ENCODE assay signal across 11 mouse cellular contexts in the genomic region with DNA sequence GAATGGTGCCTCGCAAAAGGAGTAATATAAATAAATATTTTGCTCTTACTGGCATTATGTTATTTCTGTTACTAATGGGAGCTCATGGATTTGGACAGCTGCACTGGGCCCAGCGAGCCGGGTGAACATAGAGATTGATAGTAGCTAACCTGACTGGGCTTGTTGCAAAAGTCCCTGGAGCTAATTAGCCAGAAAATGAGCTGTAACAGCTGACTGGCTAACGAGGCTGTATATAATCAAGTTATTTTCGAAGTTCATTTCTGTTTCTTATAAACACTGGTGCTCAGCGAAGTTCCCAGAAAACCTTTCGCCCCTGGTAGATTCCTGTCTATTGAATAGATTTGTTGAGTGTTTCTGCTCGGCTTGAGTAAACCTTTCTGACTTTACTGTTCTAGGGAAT. TPM values are rescaled to one million over a fixed set of nuclear protein-coding genes. Genes with fewer than 3 reads are reported as not detected.
DNase-seq lines count a peak whose midpoint lies in the region; ATAC-seq and TF ChIP-seq lines count a peak whose summit lies in the region.
"Had no signal": no experiment of that assay in that cellular context is flagged by ENCODE, and none has a peak within 500 bp of the region (broad histone marks: within the 10 kb centered on the region; RNA-seq: fewer than 3 reads in every experiment).

No protein-coding gene starts in this region.

- no peaks in the 10 kb centered on the region for H3K36me3 ChIP-seq in forebrain, embryonic 10.5 days (replicated peaks)
- H3K36me3 ChIP-seq in forebrain, embryonic 16.5 days (ENCODE audit: control insufficient read depth, insufficient read depth) = no peaks in the 10 kb centered on the region
- no peaks in the 10 kb centered on the region for H3K36me3 ChIP-seq in hindbrain, postnatal 0 days (ENCODE audit: insufficient read depth, low read length)
- H3K36me3 ChIP-seq in neural tube, embryonic 15.5 days = no peaks in the 10 kb centered on the region

- no peak for DNase-seq in forebrain, embryonic 10.5 days (ENCODE audit: extremely low spot score, low spot score)
- DNase-seq in layer of hippocampus, adult 2 months (ENCODE audit: low spot score in 2 of 2) = no peak
- DNase-seq in layer of hippocampus, adult 9-11 months = no peak
- peak; percentile 30 for DNase-seq in hindbrain, postnatal 0 days (ENCODE audit: low spot score)
- DNase-seq in layer of hippocampus, postnatal 10 days (ENCODE audit: low spot score in 2 of 2) = no peak
- no peak for DNase-seq in left cerebral cortex, adult 9 months (ENCODE audit: low spot score in 2 of 2)

- no peak overlapping the region for H3K4me3 ChIP-seq in forebrain, embryonic 10.5 days
- no peak overlapping the region for H3K4me3 ChIP-seq in forebrain, embryonic 16.5 days (replicated peaks; ENCODE audit: low read length)
- H3K4me3 ChIP-seq in layer of hippocampus, adult 2 months = no peak overlapping the region
- H3K4me3 ChIP-seq in hindbrain, postnatal 0 days (ENCODE audit: low read length) = no peak overlapping the region
- H3K4me3 ChIP-seq in neural tube, embryonic 15.5 days (replicated peaks) = no peak overlapping the region

- H3K4me1 ChIP-seq in forebrain, embryonic 10.5 days = peaks cover 32% of the 10 kb centered on the region
- H3K4me1 ChIP-seq in forebrain, embryonic 16.5 days (replicated peaks; ENCODE audit: control insufficient read depth, insufficient read depth, low read length) = peaks cover 10% of the 10 kb centered on the region; the same call in 1 of the 2 replicates
- peaks cover 5% of the 10 kb centered on the region; the same call in 1 of the 2 replicates for H3K4me1 ChIP-seq in hindbrain, postnatal 0 days (ENCODE audit: insufficient read depth, low read length)
- peaks cover 35% of the 10 kb centered on the region for H3K4me1 ChIP-seq in neural tube, embryonic 15.5 days

- H3K9me3 ChIP-seq in forebrain, embryonic 10.5 days = no peaks in the 10 kb centered on the region
- H3K9me3 ChIP-seq in forebrain, embryonic 16.5 days (ENCODE audit: control insufficient read depth, low read length) = no peaks in the 10 kb centered on the region
- H3K9me3 ChIP-seq in hindbrain, postnatal 0 days (ENCODE audit: low read length) = no peaks in the 10 kb centered on the region
- no peaks in the 10 kb centered on the region for H3K9me3 ChIP-seq in neural tube, embryonic 15.5 days (replicated peaks)

- no peak overlapping the region; the same call in 1 of the 2 replicates for H3K4me2 ChIP-seq in forebrain, embryonic 16.5 days (ENCODE audit: low read length)
- peak overlapping the region; percentile 44 for H3K4me2 ChIP-seq in hindbrain, postnatal 0 days (ENCODE audit: low read depth, low read length)
- peak overlapping the region; percentile 47 for H3K4me2 ChIP-seq in neural tube, embryonic 15.5 days

- no peak overlapping the region for H3K9ac ChIP-seq in forebrain, embryonic 16.5 days (replicated peaks; ENCODE audit: low read depth, low read length)
- no peak overlapping the region for H3K9ac ChIP-seq in hindbrain, postnatal 0 days (replicated peaks; ENCODE audit: low read length)
- H3K9ac ChIP-seq in neural tube, embryonic 15.5 days (replicated peaks) = no peak overlapping the region

- no peak for ATAC-seq in forebrain, embryonic 16.5 days
- ATAC-seq in hindbrain, postnatal 0 days = no peak
- no peak for ATAC-seq in neural tube, embryonic 15.5 days (ENCODE audit: low FRiP score)
- ATAC-seq: Patski had no signal

- WGBS in forebrain, embryonic 10.5 days = 76% methylated on average over 8 of the region's 8 CpGs
- WGBS in forebrain, embryonic 16.5 days = 36% methylated on average over 8 of the region's 8 CpGs
- WGBS in hindbrain, postnatal 0 days = 47% methylated on average over 8 of the region's 8 CpGs
- 41% methylated on average over 8 of the region's 8 CpGs for WGBS in neural tube, embryonic 15.5 days

- TF ChIP-seq CTCF in layer of hippocampus, adult 2 months (conservative IDR thresholded peaks at IDR 0.05) = no peak
- no peak for TF ChIP-seq CTCF in hindbrain, postnatal 0 days (IDR thresholded peaks at IDR 0.05; ENCODE audit: low read depth)

- peak overlapping the region; percentile 25; the same call in 1 of the 2 replicates for H3K27ac ChIP-seq in forebrain, embryonic 10.5 days
- no peak overlapping the region for H3K27ac ChIP-seq in forebrain, embryonic 16.5 days (ENCODE audit: low read length)
- H3K27ac ChIP-seq in layer of hippocampus, adult 2 months = peak overlapping the region; percentile 24; the same call in 1 of the 2 replicates
- peak overlapping the region; percentile 50; the same call in 1 of the 2 replicates for H3K27ac ChIP-seq in hindbrain, postnatal 0 days
- peak overlapping the region; percentile 14 for H3K27ac ChIP-seq in neural tube, embryonic 15.5 days (replicated peaks)

- H3K27me3 ChIP-seq in forebrain, embryonic 10.5 days (ENCODE audit: poor library complexity, severe bottlenecking) = no peaks in the 10 kb centered on the region
- no peaks in the 10 kb centered on the region for H3K27me3 ChIP-seq in forebrain, embryonic 16.5 days (replicated peaks; ENCODE audit: control insufficient read depth, insufficient read depth, low read length)
- H3K27me3 ChIP-seq in hindbrain, postnatal 0 days (ENCODE audit: insufficient read depth, low read length) = no peaks in the 10 kb centered on the region
- no peaks in the 10 kb centered on the region for H3K27me3 ChIP-seq in neural tube, embryonic 15.5 days (replicated peaks)
- H3K27me3 ChIP-seq: Patski had no signal

RNA-seq across cellular contexts. Expression of gene 4930550C14Rik, which starts 0.9 kb away (rescaled TPM):
- 0.30 and 0.39 TPM in 2 replicates for polyA plus RNA-seq in forebrain, embryonic 10.5 days (2016; fragmentation: Nextera tagmentation; extraction: Ambion mirVana)
- 0.22 and 0.30 TPM in 2 replicates for polyA plus RNA-seq in forebrain, embryonic 16.5 days (2015; fragmentation: Nextera tagmentation; extraction: Ambion mirVana)
- total RNA-seq in layer of hippocampus, adult 2 months (2021) = not detected
- total RNA-seq in hindbrain, postnatal 0 days (2014; rRNA removed) = 0.18 and 0.26 TPM in 2 replicates
- 0.49 and 0.59 TPM in 2 replicates for polyA plus RNA-seq in hindbrain, postnatal 0 days (2015; fragmentation: Nextera tagmentation; extraction: Ambion mirVana)
- polyA plus RNA-seq in neural tube, embryonic 15.5 days (2015; fragmentation: Nextera tagmentation; extraction: Ambion mirVana) = 0.56 and 1.2 TPM in 2 replicates
- under 1 TPM in 1 of 2 experiments, not detected in 1; 0.11 TPM for total RNA-seq in layer of hippocampus, postnatal 10 days (2021)
- total RNA-seq: common myeloid progenitor, adult 5-6 weeks; gastrocnemius, adult 8-10 months had no signal

RNA-seq across cellular contexts. Expression of gene Kdelc2, which starts 19.2 kb away (rescaled TPM):
- polyA plus RNA-seq in forebrain, embryonic 10.5 days (2016; fragmentation: Nextera tagmentation; extraction: Ambion mirVana) = 8.6 and 8.7 TPM in 2 replicates
- polyA plus RNA-seq in forebrain, embryonic 16.5 days (2015; fragmentation: Nextera tagmentation; extraction: Ambion mirVana) = 4.7 and 7.1 TPM in 2 replicates
- 1 to 10 TPM; 5.5 to 6.1 TPM for total RNA-seq in layer of hippocampus, adult 2 months (2021)
- 5.5 and 6.8 TPM in 2 replicates for total RNA-seq in hindbrain, postnatal 0 days (2014; rRNA removed)
- 8.1 and 8.7 TPM in 2 replicates for polyA plus RNA-seq in hindbrain, postnatal 0 days (2015; fragmentation: Nextera tagmentation; extraction: Ambion mirVana)
- 7.6 and 10.2 TPM in 2 replicates for polyA plus RNA-seq in neural tube, embryonic 15.5 days (2015; fragmentation: Nextera tagmentation; extraction: Ambion mirVana)
- total RNA-seq in layer of hippocampus, postnatal 10 days (2021) = 1 to 10 TPM; 6.7 to 7.6 TPM
